Mouse (Mus musculus) stomach, postnatal 0 days (tissue): ENCODE data around the gene Nemp1.

ENCODE experiments used
- CTCF ChIP-seq: IDR thresholded peaks from 2 replicates; pipeline ENCODE4 v1.5.1; 2016; ENCODE audit warnings: antibody characterized with exemption, low read depth, mild to moderate bottlenecking, moderate library complexity
- EP300 ChIP-seq: optimal IDR thresholded peaks from 2 replicates; pipeline ENCODE3; 2016; ENCODE audit warnings: antibody characterized with exemption

GRCm38 (mm10) chr10:127705783-127706182 lies 39.1 kb downstream of the Nemp1 start:
- no peak for TF ChIP-seq CTCF
- TF ChIP-seq EP300: no peak
